Mouse (Mus musculus) megakaryocyte-erythroid progenitor cell, adult 5-6 weeks (primary cell): ENCODE measurements around the gene E130116L18Rik. TPM values are rescaled to one million over a fixed set of nuclear protein-coding genes. Genes with fewer than 3 reads are reported as not detected.
"Not testable (repeated sequence)": the region's sequence is repeated elsewhere in the genome, so short reads cannot be mapped to it uniquely, and the experiment has no call there.

Experiments
- ATAC-seq: replicated peaks from 2 replicates; pipeline ENCODE4 v1.8.0; 2016; ENCODE audit warnings: mild to moderate bottlenecking, inconsistent platforms; ENCODE audit not compliant: severe bottlenecking, poor library complexity, low FRiP score, low TSS enrichment
- total RNA-seq, 2 experiments: library from RNA; stranded (forward) in 1 of 2; stranded (reverse) in 1 of 2; fragments of 200-1000, 215-1000 nt in 1 of 2; fragments of >200 nt in 1 of 2; fragmentation: Nextera tagmentation in 1 of 2; gene quantifications; 2 replicates each; pipeline ENCODE4 v1.2.3; 2014 to 2017

Gene E130116L18Rik
- total RNA-seq (2014; fragmentation: Nextera tagmentation) (not detected in 2 replicates), total RNA-seq (2017) (not detected in 2 replicates)

GRCm38 (mm10) chr5:25222752-25223702, at the start of gene E130116L18Rik:
Gene E130116L18Rik, minus strand, starts transcription at chr5:25223153.
- ATAC-seq: peak; percentile 96

GRCm38 (mm10) chr5:25268258-25268888, 45.4 kb upstream of the E130116L18Rik start:
- ATAC-seq: no peak

GRCm38 (mm10) chr5:25262266-25262665, 39.3 kb upstream of the E130116L18Rik start:
- ATAC-seq: no peak

- no peak for ATAC-seq
Observed at GRCm38 (mm10) chr5:25261452-25261851, 38.5 kb upstream of the E130116L18Rik start.

GRCm38 (mm10) chr5:25256686-25257085, 33.7 kb upstream of the E130116L18Rik start:
- no peak for ATAC-seq

GRCm38 (mm10) chr5:25254491-25254890, 31.5 kb upstream of the E130116L18Rik start:
- no peak for ATAC-seq

- no peak for ATAC-seq
Observed at GRCm38 (mm10) chr5:25252825-25253544, 30.0 kb upstream of the E130116L18Rik start.

GRCm38 (mm10) chr5:25252423-25252822, 29.5 kb upstream of the E130116L18Rik start:
- no peak for ATAC-seq

GRCm38 (mm10) chr5:25247036-25247435, 24.1 kb upstream of the E130116L18Rik start:
- ATAC-seq: no peak

GRCm38 (mm10) chr5:25246473-25246865, 23.5 kb upstream of the E130116L18Rik start:
- ATAC-seq: no peak

- no peak for ATAC-seq
Observed at GRCm38 (mm10) chr5:25245806-25246472, 23.0 kb upstream of the E130116L18Rik start.

- no peak for ATAC-seq
Observed at GRCm38 (mm10) chr5:25243101-25243500, 20.1 kb upstream of the E130116L18Rik start.

GRCm38 (mm10) chr5:25224377-25224776, 1.4 kb upstream of the E130116L18Rik start:
- not testable (repeated sequence) for ATAC-seq

GRCm38 (mm10) chr5:25221604-25222003, 1.3 kb downstream of the E130116L18Rik start, which contains the start of gene Galnt11:
Gene Galnt11, plus strand, starts transcription at chr5:25221904.
- ATAC-seq: no peak

GRCm38 (mm10) chr5:25215006-25215405, 7.9 kb downstream of the E130116L18Rik start:
- ATAC-seq: no peak

- ATAC-seq: not testable (repeated sequence)
Observed at GRCm38 (mm10) chr5:25213216-25213615, 9.7 kb downstream of the E130116L18Rik start.

GRCm38 (mm10) chr5:25211872-25212271, 11.1 kb downstream of the E130116L18Rik start:
- ATAC-seq: no peak

- ATAC-seq: no peak
Observed at GRCm38 (mm10) chr5:25190521-25190920, 32.4 kb downstream of the E130116L18Rik start.

- ATAC-seq: no peak
Observed at GRCm38 (mm10) chr5:25188802-25189201, 34.2 kb downstream of the E130116L18Rik start.
